Mouse (Mus musculus): Measurements from ENCODE around the gene Ddc. TPM values are rescaled to one million over a fixed set of nuclear protein-coding genes. Genes with fewer than 3 reads are reported as not detected.

Ddc gene
- total RNA-seq, 2 experiments from 2014 or later = 4.5 to 5.2 TPM

DNA sequence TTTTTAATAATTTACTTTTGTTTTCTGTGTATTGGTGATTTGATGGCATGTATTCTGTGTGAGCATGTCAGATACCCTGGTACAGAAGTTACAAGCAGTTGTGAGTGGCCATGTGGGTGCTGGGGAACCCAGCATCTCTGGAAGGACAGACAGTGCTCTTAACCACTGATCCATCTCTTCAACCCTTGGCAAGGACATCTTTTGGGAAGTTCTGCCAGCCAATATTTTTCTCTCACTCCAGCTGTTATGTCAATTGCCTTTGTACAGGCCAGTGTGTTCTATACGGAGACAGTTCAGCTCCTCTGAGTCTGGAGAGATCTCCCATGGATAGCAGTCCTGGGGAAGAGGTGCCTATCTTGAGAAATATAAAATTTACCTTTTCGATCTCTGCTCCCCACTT lies 24.2 kb upstream of the Ddc start:
- DNase-seq (ENCODE audit: extremely low spot score in 1 of 2, low spot score in 2 of 2) = no peak

DNA sequence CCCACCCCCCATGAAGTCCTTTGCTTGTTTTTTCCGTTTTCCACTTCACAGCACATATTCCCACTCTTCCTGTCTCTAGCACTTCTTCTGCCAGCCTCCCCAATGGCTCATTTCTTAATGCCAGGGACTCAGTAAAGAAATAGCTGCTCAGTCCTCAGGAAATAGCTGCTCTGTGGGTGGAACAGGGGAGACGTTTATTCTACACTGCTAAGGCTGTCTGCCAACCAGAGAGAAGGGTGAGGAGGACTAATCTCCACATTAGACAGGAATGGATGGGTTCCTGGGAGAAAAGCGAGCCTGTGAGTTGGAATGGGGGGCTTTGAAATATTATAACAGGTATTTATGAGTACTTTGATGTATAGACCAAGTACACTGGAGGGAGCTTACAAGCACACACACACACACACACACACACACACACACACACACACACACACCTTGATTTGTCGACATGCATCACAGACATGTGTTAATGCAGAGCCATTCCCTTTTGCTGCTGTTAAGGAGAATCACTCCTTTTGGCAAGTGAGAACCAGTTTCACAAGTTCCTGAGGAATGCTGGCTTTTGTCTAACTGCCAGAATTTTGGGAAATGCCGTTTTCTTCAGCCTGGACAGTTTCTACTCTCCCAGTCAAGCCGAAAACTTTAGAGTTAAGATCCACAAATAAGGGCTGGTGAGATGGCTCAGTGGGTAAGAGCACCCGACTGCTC lies 9.9 kb upstream of the Ddc start:
- peak in 1 of 2 experiments; percentile 7 for DNase-seq (ENCODE audit: extremely low spot score in 1 of 2, low spot score in 2 of 2)
- intact Hi-C loops (cut with DNase I) = no loop called here

More for the DNA sequence above, 24.2 kb upstream of the Ddc start:
- intact Hi-C loops (cut with DNase I) = no loop called here

DNA sequence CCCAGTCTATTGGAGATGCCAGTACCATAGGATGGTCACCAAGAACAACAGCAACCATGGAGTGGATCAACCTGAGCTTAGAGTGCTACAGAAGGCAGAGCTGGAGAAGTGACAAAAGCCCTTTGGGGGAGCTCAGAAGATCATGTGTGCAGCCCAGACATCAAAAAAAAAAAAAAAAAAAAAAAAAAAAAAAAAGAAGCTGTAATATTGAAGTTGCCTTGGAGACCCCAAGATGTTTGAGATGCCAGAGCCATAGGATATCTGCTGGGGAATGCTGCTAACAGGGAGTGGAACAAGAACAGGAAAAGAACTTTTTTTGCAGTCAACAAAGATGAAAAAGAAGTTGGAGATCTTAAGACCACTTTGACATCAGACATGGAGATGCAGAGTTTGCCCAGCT lies 7.6 kb upstream of the Ddc start:
- DNase-seq (ENCODE audit: extremely low spot score in 1 of 2, low spot score in 2 of 2) = no peak
- intact Hi-C loops (cut with DNase I) = no loop called here

DNA sequence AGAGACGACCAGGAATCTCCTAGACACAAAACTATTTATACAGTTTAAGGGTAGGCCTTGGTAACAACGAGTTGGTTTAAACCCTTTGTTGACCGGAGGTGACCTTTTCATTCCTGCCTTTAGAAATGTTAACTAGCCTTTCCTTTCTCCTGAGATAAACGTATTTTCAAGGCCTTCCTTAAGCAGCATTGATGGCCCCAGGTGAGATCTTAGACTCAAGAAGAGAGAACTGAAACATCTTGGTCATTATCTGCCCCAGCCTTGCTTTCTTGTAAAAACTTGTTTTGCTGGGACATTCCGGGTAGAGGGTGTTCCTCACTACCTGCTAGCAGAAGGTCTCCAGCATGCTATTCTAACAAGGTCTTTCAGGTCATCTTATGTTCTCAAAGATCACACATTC lies 7.1 kb upstream of the Ddc start:
- intact Hi-C loops (cut with DNase I) = no loop called here
- no peak for DNase-seq (ENCODE audit: extremely low spot score in 1 of 2, low spot score in 2 of 2)

DNA sequence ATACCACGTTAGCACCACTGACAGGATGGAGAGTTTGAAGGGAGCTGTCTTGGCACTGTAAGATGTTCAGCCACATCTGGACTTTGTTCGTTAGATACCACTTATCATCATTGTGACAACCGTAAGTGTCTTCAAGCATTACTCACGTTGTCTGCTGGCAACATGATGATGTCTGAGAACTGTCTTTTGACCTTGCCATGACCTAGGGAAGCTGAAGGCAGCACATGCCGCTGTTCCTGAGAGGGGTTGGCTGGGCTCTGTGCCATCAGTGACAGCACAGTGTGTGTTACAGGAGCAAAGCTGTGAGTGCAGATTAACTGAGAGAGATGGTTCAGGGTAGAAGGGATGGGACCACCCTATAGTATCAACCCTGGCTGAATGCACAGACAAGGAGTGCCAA lies 3.6 kb upstream of the Ddc start:
- DNase-seq (ENCODE audit: extremely low spot score in 1 of 2, low spot score in 2 of 2) = no peak
- intact Hi-C loops (cut with DNase I) = no loop called here

DNA sequence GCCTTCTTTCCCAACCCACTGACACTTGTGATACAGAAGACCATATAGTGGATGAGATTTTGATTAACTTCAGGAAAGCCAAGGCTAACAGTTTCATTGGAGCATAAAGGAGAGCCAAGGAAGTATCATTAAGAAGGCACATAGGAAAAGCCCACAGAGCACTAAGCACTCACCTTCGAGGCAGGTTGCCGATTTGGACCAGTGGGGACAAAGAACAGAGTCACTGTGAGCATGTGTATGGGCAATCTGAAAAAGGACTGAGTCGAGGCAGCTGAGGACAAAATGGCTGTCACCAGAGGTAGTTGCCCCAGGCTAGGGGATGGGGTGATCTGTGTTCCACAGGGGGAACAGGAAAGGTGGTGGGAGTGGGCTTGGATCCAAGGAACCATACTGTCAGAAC lies 552 bp upstream of the Ddc start:
- intact Hi-C loops (cut with DNase I) = no loop called here
- DNase-seq (ENCODE audit: extremely low spot score in 1 of 2, low spot score in 2 of 2) = no peak

DNA sequence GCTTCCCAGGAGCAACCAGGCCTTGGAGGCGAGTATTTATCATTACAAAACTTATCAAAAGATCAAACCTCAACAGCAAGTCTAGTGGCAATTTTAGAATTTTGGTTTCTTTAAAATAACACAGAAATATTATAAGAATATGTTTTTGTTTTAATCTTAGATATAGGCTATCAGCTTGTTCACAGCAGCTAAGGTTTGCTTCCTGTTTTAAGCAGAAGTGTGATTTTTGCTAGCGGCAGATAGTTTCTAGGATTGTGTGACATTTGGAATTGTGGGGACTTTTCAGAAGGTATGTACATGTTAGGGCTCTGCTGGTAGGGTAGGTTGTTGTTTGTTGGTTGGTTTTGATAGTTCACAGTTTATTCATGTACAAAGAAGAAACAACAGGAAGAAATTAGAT lies 2.5 kb downstream of the Ddc start:
- no peak for DNase-seq (ENCODE audit: extremely low spot score in 1 of 2, low spot score in 2 of 2)
- intact Hi-C loops (cut with DNase I) = no loop called here

DNA sequence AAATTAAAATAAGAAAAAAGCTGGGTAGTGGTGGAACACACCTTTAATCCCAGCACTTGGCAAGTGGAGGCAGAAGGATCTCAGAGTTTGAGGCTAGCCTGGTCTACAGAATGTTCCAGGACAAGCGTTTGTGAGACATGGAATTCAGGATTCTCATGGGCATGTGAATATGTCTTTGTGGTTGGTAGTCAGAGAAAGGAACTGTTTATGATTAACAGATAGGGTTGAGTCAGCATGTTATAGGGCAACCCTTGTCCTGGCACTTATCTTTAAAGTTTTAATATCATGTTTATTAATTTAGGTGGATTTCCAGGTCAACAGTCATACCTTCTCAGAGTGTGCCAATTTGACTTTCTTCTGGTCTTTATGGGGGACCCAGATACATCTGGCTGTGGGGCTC lies 4.2 kb downstream of the Ddc start:
- intact Hi-C loops (cut with DNase I) = no loop called here
- no peak for DNase-seq (ENCODE audit: extremely low spot score in 1 of 2, low spot score in 2 of 2)

DNA sequence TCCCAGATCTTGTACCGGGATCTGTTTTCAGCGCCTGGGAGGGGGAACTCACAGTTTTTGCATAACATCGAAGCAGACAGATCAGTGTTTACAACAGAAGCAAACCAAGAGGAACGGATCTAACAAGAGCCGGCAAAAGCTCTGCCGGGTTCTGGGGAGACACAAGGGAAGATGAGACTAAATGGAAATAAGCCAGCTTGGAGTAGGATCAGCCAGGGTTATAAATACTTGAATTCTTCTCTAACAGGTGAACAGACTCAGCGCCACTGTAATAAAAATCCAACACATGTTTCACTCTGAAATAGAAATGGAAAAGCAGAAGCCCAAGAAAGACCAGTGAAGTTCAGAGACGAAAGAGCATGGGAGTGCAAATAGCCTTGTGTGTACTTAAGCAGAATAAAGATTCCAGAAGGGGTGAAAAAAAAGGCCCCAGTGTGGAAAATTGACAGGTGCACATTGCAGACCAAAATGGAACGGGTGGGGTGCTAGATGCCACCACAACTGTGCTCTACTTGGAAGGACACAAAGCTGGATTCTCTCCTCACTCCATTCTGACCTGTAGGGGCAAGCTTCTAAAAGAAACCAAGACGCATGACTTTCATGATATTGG lies 4.8 kb downstream of the Ddc start:
- no peak for DNase-seq (ENCODE audit: extremely low spot score in 1 of 2, low spot score in 2 of 2)
- intact Hi-C loops (cut with DNase I) = no loop called here

DNA sequence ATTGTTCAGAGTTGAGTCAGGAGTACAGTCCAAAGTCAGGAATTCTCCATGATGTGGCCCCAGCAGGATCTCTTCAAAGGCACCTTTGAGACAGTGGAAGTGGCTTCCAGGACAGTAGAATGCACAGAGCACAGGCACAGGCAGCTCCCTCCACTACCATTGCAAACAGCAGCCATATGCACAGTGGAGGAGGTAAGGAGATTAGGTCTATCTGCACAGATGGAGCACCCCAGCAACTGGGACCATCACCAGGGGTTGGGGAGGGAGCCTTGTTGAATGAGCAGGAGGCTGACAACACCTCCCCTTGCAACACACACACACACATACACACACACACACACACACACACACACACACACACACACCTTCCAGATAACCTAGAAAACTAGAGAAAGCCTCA lies 6.1 kb downstream of the Ddc start:
- no peak for DNase-seq (ENCODE audit: extremely low spot score in 1 of 2, low spot score in 2 of 2)
- intact Hi-C loops (cut with DNase I) = no loop called here

DNA sequence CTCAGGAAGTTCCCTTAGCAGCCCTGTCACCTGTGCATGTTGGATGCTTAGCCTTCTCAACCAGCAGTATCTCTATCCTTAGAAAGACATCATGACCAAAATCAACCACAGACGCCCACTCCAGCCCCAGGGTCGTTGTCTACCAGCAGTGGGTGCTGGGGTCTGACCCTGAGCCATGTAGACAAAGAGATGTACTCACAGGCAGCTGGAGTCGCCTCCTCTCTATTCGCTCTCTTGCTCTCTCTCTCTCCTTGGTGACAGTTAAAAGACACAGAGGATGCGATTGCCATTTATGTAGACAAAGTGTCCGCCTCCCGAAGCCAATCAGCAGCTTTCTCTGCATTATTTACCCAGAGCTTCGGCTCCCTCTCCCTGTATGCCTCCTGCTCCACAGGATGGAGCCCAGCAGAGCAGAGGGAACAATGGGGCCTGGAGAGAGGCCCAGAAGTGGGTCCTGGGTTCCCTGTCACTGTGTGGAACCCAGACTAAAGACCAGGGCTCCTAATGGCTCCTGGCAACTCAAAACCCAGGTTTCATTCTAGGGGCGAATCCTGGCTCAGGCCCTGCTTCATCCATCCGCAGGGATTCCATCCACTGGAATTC lies 7.7 kb downstream of the Ddc start:
- intact Hi-C loops (cut with DNase I) = no loop called here
- peak in 1 of 2 experiments; percentile 23 for DNase-seq (ENCODE audit: extremely low spot score in 1 of 2, low spot score in 2 of 2)

DNA sequence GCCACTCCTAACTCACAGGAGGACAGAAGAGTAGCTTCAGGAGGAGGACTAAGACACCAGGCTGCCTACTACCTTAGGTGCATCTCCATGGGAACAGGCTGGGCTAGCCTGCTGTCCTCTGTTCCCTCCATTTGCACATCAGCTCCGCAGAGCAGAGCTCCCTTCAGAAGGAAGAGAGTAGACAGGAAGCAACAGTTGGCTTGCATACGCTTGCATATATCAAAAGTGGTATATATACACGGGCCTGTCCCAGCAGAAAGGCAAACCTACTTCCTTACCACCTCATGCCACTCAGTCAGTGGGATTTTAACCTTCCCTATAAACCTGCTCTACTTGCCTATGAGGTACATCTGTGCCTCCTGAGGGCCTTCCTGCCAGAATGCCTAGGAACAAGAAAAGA lies 9.2 kb downstream of the Ddc start:
- intact Hi-C loops (cut with DNase I) = no loop called here

DNA sequence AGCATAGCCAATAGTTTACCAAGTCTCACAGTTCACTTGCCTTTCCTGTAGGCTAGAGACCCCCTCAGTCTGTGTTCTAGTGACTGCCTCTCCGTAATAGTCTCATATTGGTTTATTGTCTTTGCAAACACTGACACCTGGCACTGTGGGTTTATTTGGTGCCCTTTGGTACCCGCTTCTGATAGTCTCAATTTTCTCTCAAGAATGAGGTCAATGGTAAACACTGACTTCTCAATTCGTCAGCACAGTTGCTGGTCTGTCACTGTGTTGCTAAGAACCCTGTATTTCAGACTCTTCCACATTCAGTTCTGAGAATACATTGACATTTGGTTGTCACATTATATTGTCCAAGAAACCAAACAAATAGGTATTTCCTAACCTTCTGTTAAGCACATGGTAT lies 9.9 kb downstream of the Ddc start:
- intact Hi-C loops (cut with DNase I) = no loop called here
- no peak for DNase-seq (ENCODE audit: extremely low spot score in 1 of 2, low spot score in 2 of 2)

More for the DNA sequence above, 9.2 kb downstream of the Ddc start:
- DNase-seq (ENCODE audit: extremely low spot score in 1 of 2, low spot score in 2 of 2) = no peak

DNA sequence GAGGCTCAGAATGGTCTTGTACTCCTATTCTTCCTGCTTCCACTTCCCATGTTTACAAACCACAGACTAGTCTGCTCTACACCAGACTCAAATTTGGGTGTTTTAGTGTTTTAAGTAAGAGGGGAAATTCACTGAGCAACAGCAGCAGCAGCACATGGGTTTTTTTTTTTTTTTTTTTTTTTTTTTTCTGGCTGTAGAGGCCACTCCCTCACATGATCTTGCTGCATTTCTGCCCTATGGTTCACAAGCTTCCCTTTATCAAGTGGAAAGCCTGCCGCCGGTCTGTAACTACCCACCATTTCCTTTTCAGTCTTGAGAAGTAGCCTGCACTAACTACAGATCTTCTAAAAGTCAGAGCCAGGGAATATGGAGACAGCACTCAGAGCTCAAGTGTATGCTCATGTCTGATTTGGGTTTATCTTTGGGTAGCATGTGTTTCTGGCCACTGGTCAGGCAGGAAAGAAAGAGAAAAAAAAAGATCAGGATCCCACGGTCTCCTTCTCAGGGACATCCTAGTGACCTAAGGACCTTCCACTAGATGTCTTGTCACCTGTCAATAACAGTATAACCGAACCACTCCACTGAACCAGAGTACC lies 11.4 kb downstream of the Ddc start:
- no peak for DNase-seq (ENCODE audit: extremely low spot score in 1 of 2, low spot score in 2 of 2)
- intact Hi-C loops (cut with DNase I) = no loop called here

DNA sequence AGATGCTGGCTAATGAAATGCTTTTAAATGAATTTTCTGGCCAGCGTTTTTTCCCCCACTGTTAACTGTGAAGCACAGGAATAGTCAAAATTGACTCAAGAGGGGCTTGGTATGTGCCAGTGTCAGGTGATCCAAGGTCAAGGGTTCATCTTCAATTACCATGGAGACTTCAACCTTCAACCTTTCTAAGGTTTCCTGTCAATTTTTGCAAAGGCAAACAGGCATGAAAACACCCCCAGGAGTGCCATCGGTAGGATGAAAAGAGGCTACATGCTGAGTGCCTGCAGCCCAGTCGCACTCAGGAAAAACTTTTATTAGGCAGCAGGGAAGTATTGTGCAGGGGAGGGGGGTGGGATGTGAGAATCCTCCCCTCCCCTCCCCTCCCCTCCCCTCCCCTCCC lies 12.0 kb downstream of the Ddc start:
- intact Hi-C loops (cut with DNase I) = no loop called here
- DNase-seq (ENCODE audit: extremely low spot score in 1 of 2, low spot score in 2 of 2) = no peak

DNA sequence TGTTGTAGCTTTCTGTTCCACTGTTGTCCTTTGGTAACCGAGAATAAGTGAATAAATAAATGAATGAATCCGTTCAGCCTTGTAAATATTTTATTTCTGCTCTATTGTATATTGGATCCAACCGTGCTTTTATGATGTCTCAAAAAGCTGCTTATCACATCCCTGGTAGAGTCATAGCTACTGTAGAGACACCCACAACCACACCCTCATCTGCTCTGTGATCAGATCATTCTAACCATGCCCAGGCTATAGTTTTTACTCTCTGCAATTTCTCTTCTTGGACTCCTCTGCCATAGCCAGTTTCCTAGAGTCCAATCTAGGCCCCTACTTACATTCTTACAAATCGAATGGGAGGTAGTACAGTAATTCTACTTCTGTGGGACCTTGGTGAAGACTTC lies 12.7 kb downstream of the Ddc start:
- intact Hi-C loops (cut with DNase I) = no loop called here
- no peak for DNase-seq (ENCODE audit: extremely low spot score in 1 of 2, low spot score in 2 of 2)

DNA sequence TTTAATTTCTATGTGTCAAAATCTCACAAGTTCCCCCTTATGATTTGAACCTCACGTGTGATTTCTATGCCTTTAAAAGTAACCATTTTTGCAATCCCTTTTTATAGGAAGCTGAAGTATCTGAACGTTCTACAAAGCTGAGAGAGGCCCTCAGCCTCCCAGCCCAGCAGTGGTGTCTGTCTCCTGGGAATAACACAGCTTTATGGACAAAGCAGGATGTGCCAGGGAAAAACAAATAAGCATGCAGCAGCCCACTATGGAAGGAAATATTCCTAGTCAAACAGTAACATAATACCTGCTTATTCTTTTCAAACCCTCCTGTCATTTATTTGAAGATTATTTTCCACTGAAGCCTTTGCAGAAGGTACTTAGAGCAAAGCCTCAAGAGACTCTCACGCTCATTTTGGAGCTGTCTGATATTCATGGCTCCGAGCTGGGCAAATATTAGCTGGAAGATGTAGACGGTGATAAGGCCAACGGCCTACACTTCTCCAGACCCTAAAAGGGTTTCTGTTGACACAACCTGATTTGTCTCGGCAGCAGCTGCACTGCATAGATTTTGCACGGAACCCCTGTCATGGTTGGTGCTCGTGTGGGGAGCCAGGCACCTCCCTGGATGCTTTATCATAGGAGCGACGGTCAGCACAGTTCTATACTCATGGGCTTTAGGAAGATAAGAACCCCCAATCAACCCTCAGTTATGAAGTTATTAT lies 13.3 kb downstream of the Ddc start:
- no peak for DNase-seq (ENCODE audit: extremely low spot score in 1 of 2, low spot score in 2 of 2)
- intact Hi-C loops (cut with DNase I) = no loop called here

DNA sequence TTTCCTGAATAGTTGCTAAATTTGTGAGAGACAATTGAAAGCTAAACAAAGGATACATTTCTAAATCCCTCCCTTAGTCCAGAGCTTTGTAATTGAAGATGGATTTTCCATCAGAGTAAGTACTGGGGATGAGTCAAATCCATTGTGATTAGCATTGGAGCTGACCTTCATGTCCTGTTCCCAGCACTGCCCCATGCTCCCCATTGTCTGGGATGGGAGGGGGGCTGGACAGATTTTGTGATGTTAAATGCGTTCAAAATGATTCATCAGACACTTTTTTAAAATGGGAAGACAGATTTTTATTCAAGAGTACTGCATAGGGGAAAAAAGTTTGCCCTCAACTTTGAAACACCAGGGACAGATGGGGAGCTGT lies 16.2 kb downstream of the Ddc start:
- intact Hi-C loops (cut with DNase I) = no loop called here
- DNase-seq (ENCODE audit: extremely low spot score in 1 of 2, low spot score in 2 of 2) = no peak

DNA sequence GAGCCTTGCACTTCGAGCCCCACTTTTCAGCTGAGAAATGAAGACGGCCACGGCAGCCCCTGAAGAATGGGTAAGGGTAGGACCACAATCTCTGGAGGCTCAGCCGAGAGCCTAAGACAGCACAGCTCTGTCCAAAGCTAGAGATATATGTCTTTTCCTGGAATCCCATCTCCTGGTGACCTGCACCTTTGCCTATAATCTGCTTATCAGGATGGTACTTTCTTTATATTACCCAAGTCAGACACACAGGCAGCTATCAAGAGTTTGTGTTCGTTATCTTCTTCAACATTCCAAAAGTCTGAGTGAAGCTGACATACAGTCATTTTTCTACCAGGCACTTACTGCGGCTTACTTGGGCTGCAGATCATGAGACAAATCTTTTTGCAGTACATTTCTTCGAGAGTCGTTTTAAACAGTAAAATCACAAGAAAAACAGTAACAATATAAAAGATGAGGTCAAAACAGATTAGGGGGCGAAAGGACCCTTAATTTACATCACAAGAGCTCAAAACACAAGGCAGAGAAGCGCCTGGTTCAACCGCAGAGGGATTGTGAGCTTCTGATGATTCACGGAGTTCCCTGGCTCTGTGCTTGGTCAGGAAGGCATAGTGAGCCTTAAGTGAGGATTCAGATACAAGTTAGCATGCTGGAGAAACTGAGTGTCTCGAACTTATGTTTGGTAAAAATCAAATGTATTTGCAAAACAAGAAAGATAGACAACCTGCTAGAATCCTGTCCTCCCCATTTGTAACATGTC lies 16.7 kb downstream of the Ddc start:
- no peak for DNase-seq (ENCODE audit: extremely low spot score in 1 of 2, low spot score in 2 of 2)
- intact Hi-C loops (cut with DNase I) = no loop called here
